Mouse (Mus musculus): ENCODE data around the gene Tada1. TPM values are rescaled to one million over a fixed set of nuclear protein-coding genes. Genes with fewer than 3 reads are reported as not detected.
A peak's percentile ranks its signal among the peaks of the same experiment; 100 is the strongest.

The Tada1 gene
- polyA plus RNA-seq, 1 experiment from 2014 or later, result 65.6 TPM

- Histone ChIP-seq H3K27ac (ENCODE audit: low read depth) (no peak overlapping the region), H3K4me1 (ENCODE audit: insufficient read depth) (no peaks in the 10 kb centered on the region), H3K36me3 (ENCODE audit: insufficient read depth) (peaks cover 98% of the 10 kb centered on the region), H3K9ac (no peak overlapping the region), H3K4me2 (no peak overlapping the region), H3K9me3 (ENCODE audit: low read depth, low read length) (no peaks in the 10 kb centered on the region), H3K4me3 (ENCODE audit: low read depth, low read length) (no peak overlapping the region), H3K27me3 (ENCODE audit: insufficient read depth, low read length) (no peaks in the 10 kb centered on the region)
- ATAC-seq (ENCODE audit: insufficient read depth) (no peak), DNase-seq (no peak)
- 83% methylated on average over 5 of the region's 5 CpGs for WGBS
- TF ChIP-seq CTCF (IDR thresholded peaks at IDR 0.05; ENCODE audit: low read depth), result no peak
Measured at GRCm38 (mm10) chr1:166395661-166396060, 16.8 kb downstream of the Tada1 start.

GRCm38 (mm10) chr1:166396381-166396780 lies 17.5 kb downstream of the Tada1 start:
- DNase-seq, result no peak
- no peaks in the 10 kb centered on the region for H3K9me3 ChIP-seq (ENCODE audit: low read depth, low read length)
- no peaks in the 10 kb centered on the region for H3K27me3 ChIP-seq (ENCODE audit: insufficient read depth, low read length)
- H3K9ac ChIP-seq, result no peak overlapping the region
- H3K27ac ChIP-seq (ENCODE audit: low read depth), result no peak overlapping the region
- no peak for ATAC-seq (ENCODE audit: insufficient read depth)
- no peak overlapping the region for H3K4me3 ChIP-seq (ENCODE audit: low read depth, low read length)
- no peak for TF ChIP-seq CTCF (IDR thresholded peaks at IDR 0.05; ENCODE audit: low read depth)
- peaks cover 98% of the 10 kb centered on the region for H3K36me3 ChIP-seq (ENCODE audit: insufficient read depth)
- no peak overlapping the region for H3K4me2 ChIP-seq
- no peaks in the 10 kb centered on the region for H3K4me1 ChIP-seq (ENCODE audit: insufficient read depth)
- 88% methylated on average over 6 of the region's 6 CpGs for WGBS

DNA sequence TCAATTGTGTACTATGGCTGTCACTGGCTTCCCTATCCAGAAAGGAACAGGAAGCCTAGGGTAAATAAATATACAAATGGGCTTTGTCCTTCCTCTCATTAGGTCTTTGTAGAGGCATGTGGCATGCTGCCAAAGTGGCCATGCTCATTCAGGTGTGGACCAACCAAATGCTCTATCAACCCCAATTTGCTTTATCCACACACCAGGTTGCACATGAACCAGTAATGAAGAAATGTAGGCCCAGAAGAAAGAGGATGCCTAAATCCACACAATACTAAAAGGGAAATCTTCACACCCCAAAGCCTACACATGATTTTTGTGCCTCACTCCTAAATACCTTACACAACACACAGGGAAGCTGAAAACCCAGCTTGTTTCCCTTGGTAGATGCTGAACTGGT lies 22.6 kb downstream of the Tada1 start:
- peaks cover 77% of the 10 kb centered on the region for H3K36me3 ChIP-seq (ENCODE audit: insufficient read depth)
- DNase-seq, result peak; percentile 47
- H3K27ac ChIP-seq (ENCODE audit: low read depth), result no peak overlapping the region
- H3K27me3 ChIP-seq (ENCODE audit: insufficient read depth, low read length), result no peaks in the 10 kb centered on the region
- no peak overlapping the region for H3K4me3 ChIP-seq (ENCODE audit: low read depth, low read length)
- no peak overlapping the region for H3K9ac ChIP-seq
- TF ChIP-seq CTCF (IDR thresholded peaks at IDR 0.05; ENCODE audit: low read depth), result no peak
- ATAC-seq (ENCODE audit: insufficient read depth), result 0 out of 2 replicates have a peak, but pooled peaks have one; percentile 29
- H3K4me2 ChIP-seq, result no peak overlapping the region
- H3K4me1 ChIP-seq (ENCODE audit: insufficient read depth), result no peaks in the 10 kb centered on the region
- H3K9me3 ChIP-seq (ENCODE audit: low read depth, low read length), result no peaks in the 10 kb centered on the region

DNA sequence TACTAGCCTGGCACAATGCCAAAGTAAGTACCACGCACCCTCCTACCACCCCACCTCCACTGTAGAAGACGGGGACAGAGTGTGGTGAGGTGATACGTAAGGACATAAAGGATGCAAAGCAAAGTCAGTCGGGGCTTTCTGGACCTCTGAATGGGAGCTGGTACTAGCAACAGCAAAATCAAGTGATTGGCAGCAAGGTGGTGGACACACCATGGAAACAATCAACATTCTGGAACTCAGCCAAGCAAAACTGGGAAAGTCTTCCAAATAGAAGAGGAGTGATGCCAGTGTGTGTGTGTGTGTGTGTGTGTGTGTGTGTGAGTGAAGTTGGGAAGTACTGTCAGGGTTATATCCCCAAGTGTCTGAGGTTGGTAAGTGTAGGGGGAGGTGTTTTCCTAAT lies 23.1 kb downstream of the Tada1 start:
- H3K9ac ChIP-seq, result no peak overlapping the region
- peaks cover 75% of the 10 kb centered on the region for H3K36me3 ChIP-seq (ENCODE audit: insufficient read depth)
- DNase-seq (peak; percentile 55), ATAC-seq (ENCODE audit: insufficient read depth) (no peak)
- no peak overlapping the region for H3K4me3 ChIP-seq (ENCODE audit: low read depth, low read length)
- no peaks in the 10 kb centered on the region for H3K27me3 ChIP-seq (ENCODE audit: insufficient read depth, low read length)
- no peak for TF ChIP-seq CTCF (IDR thresholded peaks at IDR 0.05; ENCODE audit: low read depth)
- no peaks in the 10 kb centered on the region for H3K9me3 ChIP-seq (ENCODE audit: low read depth, low read length)
- no peak overlapping the region for H3K4me2 ChIP-seq
- WGBS, result 76% methylated on average over 4 of the region's 4 CpGs
- H3K4me1 ChIP-seq (ENCODE audit: insufficient read depth), result no peaks in the 10 kb centered on the region
- no peak overlapping the region for H3K27ac ChIP-seq (ENCODE audit: low read depth)

DNA sequence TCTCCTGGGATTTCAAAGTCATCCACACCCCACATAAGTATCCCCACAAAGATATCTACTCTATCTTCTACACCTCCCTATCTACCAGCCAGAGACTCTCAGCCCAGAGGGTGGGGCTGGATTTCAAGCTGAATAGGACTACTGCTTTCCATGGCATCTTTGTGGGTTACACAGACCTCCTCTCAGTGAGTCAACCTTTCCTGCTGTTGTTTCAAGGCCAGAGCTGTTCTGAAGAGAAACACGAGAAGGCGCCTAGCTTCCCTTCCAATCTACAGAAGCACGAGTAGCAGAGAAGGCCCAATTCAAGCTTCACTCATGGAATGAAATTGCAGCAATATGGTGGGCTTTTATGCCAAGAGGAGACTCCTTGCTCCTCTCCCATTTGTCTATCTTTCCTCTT lies 24.9 kb downstream of the Tada1 start:
- 94% methylated on average over 3 of the region's 3 CpGs for WGBS
- Histone ChIP-seq H3K4me2 (no peak overlapping the region), H3K36me3 (ENCODE audit: insufficient read depth) (peaks cover 64% of the 10 kb centered on the region)

DNA sequence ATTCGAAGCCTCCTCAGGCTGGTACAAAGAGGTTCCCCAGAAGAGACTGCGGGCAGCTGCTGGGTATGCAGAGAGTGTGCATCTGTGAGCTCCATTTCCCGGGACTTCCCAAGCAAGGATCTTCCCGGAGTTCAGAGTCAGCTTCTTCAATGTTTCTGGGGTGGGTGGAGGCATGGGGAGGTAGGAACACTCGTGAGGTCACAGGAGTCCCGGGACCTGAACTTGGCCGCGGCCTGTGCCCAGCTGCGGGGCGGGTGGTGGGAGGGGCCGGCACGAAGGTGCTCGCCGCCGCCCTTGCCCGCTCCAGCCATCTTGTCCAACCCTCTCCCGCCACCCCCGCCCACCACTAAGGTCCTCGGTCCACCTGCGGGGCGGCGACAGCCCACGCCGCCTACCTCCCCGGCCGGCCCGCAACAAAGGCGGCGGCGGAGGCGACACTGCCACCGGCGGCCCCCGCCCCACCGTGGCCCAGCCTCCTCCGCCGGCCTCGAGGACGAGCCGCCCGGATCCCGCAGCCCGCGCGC lies 30.3 kb downstream of the Tada1 start:
- peak overlapping the region; percentile 87 for H3K4me2 ChIP-seq
- no peak for TF ChIP-seq CTCF (IDR thresholded peaks at IDR 0.05; ENCODE audit: low read depth)
- ATAC-seq (ENCODE audit: insufficient read depth), result peak; percentile 81
- no peaks in the 10 kb centered on the region for H3K27me3 ChIP-seq (ENCODE audit: insufficient read depth, low read length)
- H3K27ac ChIP-seq (ENCODE audit: low read depth), result peak overlapping the region; percentile 70
- WGBS, result 1% methylated on average over 19 of the region's 45 CpGs
- peaks cover 23% of the 10 kb centered on the region; the same call in 1 of the 2 replicates for H3K36me3 ChIP-seq (ENCODE audit: insufficient read depth)
- 0 out of 2 replicates have a peak, but pooled peaks cover 7% of the 10 kb centered on the region for H3K4me1 ChIP-seq (ENCODE audit: insufficient read depth)
- peak overlapping the region; percentile 87 for H3K9ac ChIP-seq
- peak overlapping the region; percentile 75 for H3K4me3 ChIP-seq (ENCODE audit: low read depth, low read length)
- no peaks in the 10 kb centered on the region for H3K9me3 ChIP-seq (ENCODE audit: low read depth, low read length)
- DNase-seq, result peak; percentile 32

More for the DNA sequence above, 24.9 kb downstream of the Tada1 start:
- H3K9ac ChIP-seq, result no peak overlapping the region
- H3K27me3 ChIP-seq (ENCODE audit: insufficient read depth, low read length), result no peaks in the 10 kb centered on the region
- DNase-seq (no peak), ATAC-seq (ENCODE audit: insufficient read depth) (no peak)
- no peak overlapping the region for H3K27ac ChIP-seq (ENCODE audit: low read depth)
- H3K9me3 ChIP-seq (ENCODE audit: low read depth, low read length), result no peaks in the 10 kb centered on the region
- H3K4me3 ChIP-seq (ENCODE audit: low read depth, low read length), result no peak overlapping the region
- 0 out of 2 replicates have a peak, but pooled peaks cover 7% of the 10 kb centered on the region for H3K4me1 ChIP-seq (ENCODE audit: insufficient read depth)
- TF ChIP-seq CTCF (IDR thresholded peaks at IDR 0.05; ENCODE audit: low read depth), result no peak

- ATAC-seq (ENCODE audit: insufficient read depth), result peak; percentile 94
- DNase-seq, result peak; percentile 90
- Histone ChIP-seq H3K27me3 (ENCODE audit: insufficient read depth, low read length) (no peaks in the 10 kb centered on the region), H3K27ac (ENCODE audit: low read depth) (peak within 1 kb of the TSS; percentile 70), H3K36me3 (ENCODE audit: insufficient read depth) (peaks cover 23% of the 10 kb centered on the region; the same call in 1 of the 2 replicates), H3K4me3 (ENCODE audit: low read depth, low read length) (peak within 1 kb of the TSS; percentile 75), H3K4me1 (ENCODE audit: insufficient read depth) (0 out of 2 replicates have a peak, but pooled peaks cover 7% of the 10 kb centered on the region), H3K9me3 (ENCODE audit: low read depth, low read length) (no peaks in the 10 kb centered on the region), H3K9ac (peak within 1 kb of the TSS; percentile 87), H3K4me2 (peak within 1 kb of the TSS; percentile 87)
- no peak for TF ChIP-seq CTCF (IDR thresholded peaks at IDR 0.05; ENCODE audit: low read depth)
- WGBS, result 3% methylated on average over 40 of the region's 49 CpGs
Measured at GRCm38 (mm10) chr1:166409701-166410220, 30.9 kb downstream of the Tada1 start, which contains the start of gene Pogk. Pogk (minus strand) TSS chr1:166409863.
